Mouse (Mus musculus) heart, adult 2 months (tissue): ENCODE measurements around the gene Tubgcp2.

Experiments used
- CTCF ChIP-seq: fragments of 200-600 bp; IDR thresholded peaks from 2 replicates; pipeline ENCODE4 v1.8.1; 2022; ENCODE audit warnings: antibody characterized with exemption, mild to moderate bottlenecking, moderate library complexity
- EP300 ChIP-seq: fragments of 200-500 bp; IDR thresholded peaks from 2 replicates; pipeline ENCODE4 v1.6.1; 2011; ENCODE audit warnings: low read depth, low read length, control low read depth; ENCODE audit not compliant: insufficient read depth
- POLR2A ChIP-seq: fragments of 200-500 bp; IDR thresholded peaks from 2 replicates; pipeline ENCODE4 v1.6.1; 2011; ENCODE audit warnings: mild to moderate bottlenecking, low read depth, low read length, control low read depth; ENCODE audit not compliant: insufficient read depth

GRCm38 (mm10) chr7:139969348-139970130 is 66.9 kb downstream of the Tubgcp2 start:
- TF ChIP-seq POLR2A (no peak), EP300 (peak; percentile 30; the same call in 1 of the 2 replicates), CTCF (peak; percentile 79)
